Mouse (Mus musculus) midbrain, embryonic 10.5 days (tissue): Measurements from ENCODE around the gene Ndnf. TPM values are rescaled to one million over a fixed set of nuclear protein-coding genes. Genes with fewer than 3 reads are reported as not detected.

ENCODE experiments used
- polyA plus RNA-seq: library from polyadenylated mRNA; unstranded; fragments of >200 nt; fragmentation: Nextera tagmentation; extraction: Ambion mirVana; gene quantifications from 2 replicates; pipeline ENCODE4 v1.2.1, GENCODE M21; 2016

The Ndnf gene
- polyA plus RNA-seq, 1 experiment from 2014 or later: 17.5 TPM

Other genes with a start within 250 kb of the Ndnf start
- 0.07 TPM in 1 of 2 replicates, not detected in the other for gene Tnip3, start 146.3 kb upstream of the Ndnf start, polyA plus RNA-seq
- gene Prdm5, start 107.4 kb downstream of the Ndnf start, polyA plus RNA-seq: 17.0 and 19.7 TPM in 2 replicates